Mouse (Mus musculus): ENCODE results near the gene Ccnt1.

GRCm38 (mm10) chr15:98543341-98543740 is 27.4 kb downstream of the Ccnt1 start:
- TF ChIP-seq CTCF (IDR thresholded peaks at IDR 0.05; ENCODE audit: low read depth, low read length) (no peak), POLR2A (IDR thresholded peaks at IDR 0.05; ENCODE audit: borderline replicate concordance, low read depth, low read length) (no peak)

All from bone marrow macrophage, adult 2 months (primary cell).